Mouse (Mus musculus): ENCODE data around the gene Gm9376.

GRCm38 (mm10) chr14:118282272-118282671 lies 15.5 kb downstream of the Gm9376 start:
- TF ChIP-seq CTCF (IDR thresholded peaks at IDR 0.05; ENCODE audit: low read depth) (no peak), EP300 (optimal IDR thresholded peaks at IDR 0.05) (no peak)
